Mouse (Mus musculus) liver, postnatal 0 days (tissue): ENCODE results near the gene Nr6a1. TPM values are rescaled to one million over a fixed set of nuclear protein-coding genes. Genes with fewer than 3 reads are reported as not detected.

Source experiments
- ATAC-seq: fragments of 200-750 bp; cut with Nextera tagmentation; 2 replicates; pipeline ENCODE4 v1.8.0; 2017; ENCODE audit warnings: mild to moderate bottlenecking, moderate library complexity
- DNase-seq: peaks from one replicate; pipeline ENCODE4 v3.0.0-alpha.2; 2016
- H3K27ac ChIP-seq: fragments of 300-500 bp; sonication (generic); 2 replicates; pipeline ENCODE4 v1.5.1; 2014; ENCODE audit warnings: antibody characterized with exemption, moderate library complexity, mild to moderate bottlenecking, low read depth
- H3K27me3 ChIP-seq: fragments of 300-500 bp; sonication (generic); 2 replicates; pipeline ENCODE4 v1.6.1; 2014; ENCODE audit warnings: low read length, control low read depth, mixed read lengths; ENCODE audit not compliant: insufficient read depth
- H3K36me3 ChIP-seq: fragments of 300-500 bp; sonication (generic); replicated peaks from 2 replicates; pipeline ENCODE4 v1.6.1; 2014; ENCODE audit warnings: mild to moderate bottlenecking, control low read depth, low read length, moderate library complexity, mixed read lengths; ENCODE audit not compliant: insufficient read depth
- H3K4me1 ChIP-seq: fragments of 300-500 bp; sonication (generic); 2 replicates; pipeline ENCODE4 v1.6.1; 2014; ENCODE audit warnings: antibody characterized with exemption, mild to moderate bottlenecking, control low read depth; ENCODE audit not compliant: insufficient read depth
- H3K4me2 ChIP-seq: fragments of 300-500 bp; sonication (generic); 2 replicates; pipeline ENCODE4 v1.6.1; 2014; ENCODE audit warnings: low read depth, mild to moderate bottlenecking, low read length, moderate library complexity, mixed read lengths
- H3K4me3 ChIP-seq: fragments of 300-500 bp; sonication (generic); 2 replicates; pipeline ENCODE4 v1.5.1; 2014; ENCODE audit warnings: low read depth, low read length
- H3K9ac ChIP-seq: fragments of 300-500 bp; sonication (generic); replicated peaks from 2 replicates; pipeline ENCODE4 v1.6.1; 2014; ENCODE audit warnings: mild to moderate bottlenecking, moderate library complexity
- H3K9me3 ChIP-seq: fragments of 300-500 bp; sonication (generic); 2 replicates; pipeline ENCODE4 v1.6.1; 2016; ENCODE audit warnings: mild to moderate bottlenecking, control low read depth, low read length, mixed read lengths
- CTCF ChIP-seq: sonication (generic); IDR thresholded peaks from 2 replicates; pipeline ENCODE4 v1.5.1; 2016; ENCODE audit warnings: antibody characterized with exemption, low read depth
- EP300 ChIP-seq: IDR thresholded peaks from 2 replicates; pipeline ENCODE4 v1.6.1; 2016; ENCODE audit warnings: antibody characterized with exemption, low read depth, mild to moderate bottlenecking
- WGBS: fragments of 180-500 bp; shearing (Covaris S2); extraction: QIAGEN DNeasy Blood & Tissue Kit; methylation state at CpG from one replicate; pipeline ENCODE4 v1.1.7; 2014; ENCODE audit not compliant: insufficient replicate concordance; 5-methylcytosine and 5-hydroxymethylcytosine counted together
- polyA plus RNA-seq: library from polyadenylated mRNA; unstranded; fragments of >200 nt; fragmentation: Nextera tagmentation; extraction: Ambion mirVana; gene quantifications from 2 replicates; pipeline ENCODE4 v1.2.1, GENCODE M21; 2015

Nr6a1 gene
- polyA plus RNA-seq, 1 experiment from 2014 or later = 1.1 TPM

- 42% methylated on average over 4 of the region's 4 CpGs for WGBS
- H3K4me3 ChIP-seq = no peak overlapping the region
- TF ChIP-seq EP300 (no peak), CTCF (peak; percentile 77)
- H3K27ac ChIP-seq = no peak overlapping the region
- no peak overlapping the region for H3K4me2 ChIP-seq
- no peaks in the 10 kb centered on the region for H3K36me3 ChIP-seq
- H3K27me3 ChIP-seq = no peaks in the 10 kb centered on the region
- H3K9me3 ChIP-seq = no peaks in the 10 kb centered on the region
- DNase-seq (no peak), ATAC-seq (no peak)
- H3K9ac ChIP-seq = no peak overlapping the region
- 0 out of 2 replicates have a peak, but pooled peaks cover 2% of the 10 kb centered on the region for H3K4me1 ChIP-seq
Observed at GRCm38 (mm10) chr2:38864011-38864410, 63.5 kb downstream of the Nr6a1 start.

- 60% methylated on average over 1 of the region's 1 CpGs for WGBS
- DNase-seq = no peak
- ATAC-seq = no peak
Observed at GRCm38 (mm10) chr2:38851797-38852196, 75.7 kb downstream of the Nr6a1 start.

GRCm38 (mm10) chr2:38846319-38846718 lies 81.2 kb downstream of the Nr6a1 start:
- ATAC-seq (no peak), DNase-seq (no peak)
- Histone ChIP-seq H3K4me2 (no peak overlapping the region), H3K9ac (no peak overlapping the region), H3K4me3 (no peak overlapping the region), H3K36me3 (no peaks in the 10 kb centered on the region), H3K4me1 (no peaks in the 10 kb centered on the region), H3K27ac (no peak overlapping the region), H3K27me3 (no peaks in the 10 kb centered on the region), H3K9me3 (no peaks in the 10 kb centered on the region)
- TF ChIP-seq EP300 = no peak
- no peak for TF ChIP-seq CTCF
- WGBS = 71% methylated on average over 2 of the region's 2 CpGs

More at GRCm38 (mm10) chr2:38851797-38852196, 75.7 kb downstream of the Nr6a1 start:
- Histone ChIP-seq H3K9me3 (no peaks in the 10 kb centered on the region), H3K9ac (no peak overlapping the region), H3K4me2 (no peak overlapping the region), H3K27ac (no peak overlapping the region), H3K27me3 (no peaks in the 10 kb centered on the region), H3K4me3 (no peak overlapping the region), H3K36me3 (no peaks in the 10 kb centered on the region; the same call in 1 of the 2 replicates), H3K4me1 (no peaks in the 10 kb centered on the region)
- TF ChIP-seq CTCF (no peak), EP300 (no peak)

- H3K9ac ChIP-seq = no peak overlapping the region
- no peak overlapping the region for H3K27ac ChIP-seq
- no peak overlapping the region for H3K4me3 ChIP-seq
- no peaks in the 10 kb centered on the region for H3K4me1 ChIP-seq
- H3K36me3 ChIP-seq = no peaks in the 10 kb centered on the region
- TF ChIP-seq CTCF (no peak), EP300 (no peak)
- ATAC-seq = no peak
- no peak for DNase-seq
- no peak overlapping the region for H3K4me2 ChIP-seq
- H3K9me3 ChIP-seq = no peaks in the 10 kb centered on the region
- H3K27me3 ChIP-seq = no peaks in the 10 kb centered on the region
- WGBS = 61% methylated on average over 6 of the region's 6 CpGs
Observed at GRCm38 (mm10) chr2:38835489-38835888, 92.0 kb downstream of the Nr6a1 start.

- Histone ChIP-seq H3K4me3 (no peak overlapping the region), H3K36me3 (no peaks in the 10 kb centered on the region), H3K4me1 (peaks cover 3% of the 10 kb centered on the region), H3K9ac (no peak overlapping the region), H3K27ac (no peak overlapping the region), H3K9me3 (no peaks in the 10 kb centered on the region), H3K27me3 (no peaks in the 10 kb centered on the region), H3K4me2 (no peak overlapping the region)
- TF ChIP-seq CTCF (peak; percentile 35), EP300 (no peak)
- no peak for DNase-seq
- ATAC-seq = no peak
Observed at GRCm38 (mm10) chr2:38831976-38832375, 95.5 kb downstream of the Nr6a1 start.

- DNase-seq = no peak
- ATAC-seq = no peak
- H3K9me3 ChIP-seq = no peaks in the 10 kb centered on the region
- H3K9ac ChIP-seq = no peak overlapping the region
- H3K36me3 ChIP-seq = no peaks in the 10 kb centered on the region
- H3K27ac ChIP-seq = no peak overlapping the region
- no peak overlapping the region for H3K4me3 ChIP-seq
- H3K4me1 ChIP-seq = peaks cover 8% of the 10 kb centered on the region
- WGBS = 53% methylated on average over 1 of the region's 1 CpGs
- no peaks in the 10 kb centered on the region for H3K27me3 ChIP-seq
- no peak for TF ChIP-seq EP300
- TF ChIP-seq CTCF = no peak
- no peak overlapping the region for H3K4me2 ChIP-seq
Observed at GRCm38 (mm10) chr2:38829521-38829920, 98.0 kb downstream of the Nr6a1 start.

GRCm38 (mm10) chr2:38827801-38828306 lies 99.6 kb downstream of the Nr6a1 start:
- H3K9ac ChIP-seq = no peak overlapping the region
- H3K4me1 ChIP-seq = peaks cover 12% of the 10 kb centered on the region
- no peaks in the 10 kb centered on the region for H3K36me3 ChIP-seq
- no peak overlapping the region for H3K27ac ChIP-seq
- no peak overlapping the region for H3K4me3 ChIP-seq
- WGBS = 43% methylated on average over 3 of the region's 3 CpGs
- DNase-seq (no peak), ATAC-seq (no peak)
- H3K9me3 ChIP-seq = no peaks in the 10 kb centered on the region
- H3K4me2 ChIP-seq = no peak overlapping the region
- no peaks in the 10 kb centered on the region for H3K27me3 ChIP-seq
- no peak for TF ChIP-seq EP300
- no peak for TF ChIP-seq CTCF
